Mouse (Mus musculus): ENCODE results near the gene Liph. TPM values are rescaled to one million over a fixed set of nuclear protein-coding genes. Genes with fewer than 3 reads are reported as not detected.
"Not testable (repeated sequence)": the region's sequence is repeated elsewhere in the genome, so short reads cannot be mapped to it uniquely, and the experiment has no call there.

The Liph gene
- polyA plus RNA-seq, 1 experiment from 2014 or later = 0.07 TPM

DNA sequence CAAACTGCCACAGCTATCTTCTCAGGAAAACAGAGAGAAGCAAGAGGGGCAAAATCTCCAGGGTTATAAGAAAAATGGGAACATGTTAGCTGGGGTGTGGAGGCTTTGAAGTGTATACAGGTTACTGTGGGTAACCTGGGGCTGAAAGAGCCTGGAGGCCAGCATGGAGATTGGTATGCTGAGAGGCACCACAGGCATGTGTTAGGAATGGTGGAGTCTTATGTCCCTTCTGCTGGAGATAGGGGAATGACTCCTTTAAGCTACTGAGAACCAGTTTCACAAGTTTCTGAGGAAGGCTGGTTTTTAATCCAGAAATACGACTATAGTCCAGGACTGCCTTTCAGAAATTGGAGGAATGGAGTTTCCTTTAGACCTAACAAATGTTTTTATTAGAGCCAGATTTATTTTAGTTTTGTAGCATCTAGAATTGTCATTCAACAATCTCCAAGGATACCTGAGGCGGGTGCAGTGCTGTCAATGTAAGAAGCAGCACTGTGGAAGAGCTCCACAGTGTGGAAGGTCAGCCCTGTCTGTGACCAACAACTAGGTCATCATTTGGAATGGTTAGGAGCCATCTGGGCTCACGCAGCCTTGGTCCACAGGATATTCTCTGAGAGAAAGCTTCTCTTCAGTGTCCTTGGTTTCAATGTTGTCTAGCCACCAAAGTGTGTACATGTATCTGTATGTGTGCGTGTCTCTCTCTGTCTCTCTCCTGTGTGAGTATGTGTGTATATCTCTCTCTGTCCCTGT, 4.7 kb upstream of the Liph start:
- ATAC-seq (ENCODE audit: extremely low read depth, insufficient number of reproducible peaks, low FRiP score, low TSS enrichment) = no peak
- WGBS = 74% methylated on average over 4 of the region's 4 CpGs
- H3K27ac ChIP-seq (replicated peaks) = no peak overlapping the region

DNA sequence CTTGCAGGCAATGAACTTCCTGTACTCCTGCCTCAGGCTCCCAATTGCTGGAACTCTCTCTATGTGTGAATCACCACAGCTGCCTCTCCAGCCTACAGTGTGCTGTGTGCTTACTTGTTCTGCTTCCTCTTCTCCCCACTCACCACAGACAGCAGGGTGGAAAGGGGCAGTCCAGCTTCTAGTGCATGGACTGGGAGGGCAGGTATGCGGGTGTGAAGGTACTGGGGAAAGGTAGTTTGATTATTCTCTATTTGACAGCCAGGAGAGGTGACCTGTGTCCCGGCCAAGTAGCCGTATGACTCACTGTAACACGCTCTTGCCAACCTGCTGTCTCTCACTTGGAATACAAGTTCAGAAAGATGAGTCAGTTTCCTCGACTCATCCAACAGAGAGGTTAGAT, 2.6 kb upstream of the Liph start:
- Histone ChIP-seq H3K36me3 (no peaks in the 10 kb centered on the region), H3K4me1 (peaks cover 19% of the 10 kb centered on the region), H3K9ac (no peak overlapping the region), H3K4me3 (no peak overlapping the region), H3K27ac (replicated peaks) (no peak overlapping the region), H3K4me2 (no peak overlapping the region), H3K9me3 (no peaks in the 10 kb centered on the region), H3K27me3 (replicated peaks) (0 out of 2 replicates have a peak, but pooled peaks cover 4% of the 10 kb centered on the region)
- no peak for ATAC-seq (ENCODE audit: extremely low read depth, insufficient number of reproducible peaks, low FRiP score, low TSS enrichment)
- WGBS = 75% methylated on average over 5 of the region's 5 CpGs

More for the DNA sequence above, 4.7 kb upstream of the Liph start:
- Histone ChIP-seq H3K9me3 (no peaks in the 10 kb centered on the region), H3K4me2 (no peak overlapping the region), H3K9ac (no peak overlapping the region), H3K36me3 (no peaks in the 10 kb centered on the region), H3K27me3 (replicated peaks) (peaks cover 9% of the 10 kb centered on the region; the same call in 1 of the 2 replicates), H3K4me1 (peaks cover 18% of the 10 kb centered on the region), H3K4me3 (no peak overlapping the region)

DNA sequence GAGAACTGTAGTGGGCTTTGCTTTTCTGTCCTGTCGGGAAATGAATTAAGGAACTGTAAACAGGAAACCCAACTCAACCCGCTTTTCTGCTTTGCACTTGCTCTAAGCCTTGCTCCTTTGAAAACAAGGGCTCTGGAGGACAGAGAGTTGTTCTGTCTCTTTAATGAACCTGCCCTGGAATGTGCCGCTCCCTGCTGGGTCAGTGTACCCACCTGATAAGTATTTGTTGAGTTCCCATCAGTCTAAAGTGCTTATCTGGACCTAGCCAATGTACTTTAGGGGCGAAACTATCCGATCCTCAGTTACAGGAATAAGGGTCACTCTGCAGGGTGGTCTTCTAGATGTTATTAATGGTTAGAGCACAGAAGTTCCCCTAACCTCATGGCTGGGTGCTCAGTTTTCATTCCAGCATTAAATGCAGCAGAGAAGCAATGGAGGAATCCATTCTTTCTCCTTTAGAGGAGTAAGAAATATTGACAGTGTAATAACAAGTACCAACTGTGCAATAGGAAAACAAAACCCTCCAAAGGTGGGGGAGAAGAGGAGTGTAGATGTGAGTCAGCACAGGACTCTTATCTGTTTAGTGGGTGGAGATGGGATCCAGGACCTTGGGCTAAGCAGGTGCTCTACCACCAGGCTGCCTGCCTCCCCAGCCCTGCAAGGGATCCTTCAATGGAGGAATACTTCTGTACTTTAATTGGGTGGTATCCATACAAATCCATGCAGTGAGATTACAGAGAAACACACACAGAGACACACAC, 1.6 kb upstream of the Liph start:
- Histone ChIP-seq H3K36me3 (no peaks in the 10 kb centered on the region), H3K27ac (replicated peaks) (peak overlapping the region; percentile 67), H3K4me3 (no peak overlapping the region), H3K4me1 (peaks cover 19% of the 10 kb centered on the region), H3K27me3 (replicated peaks) (0 out of 2 replicates have a peak, but pooled peaks cover 4% of the 10 kb centered on the region), H3K9me3 (no peaks in the 10 kb centered on the region), H3K4me2 (peak overlapping the region; percentile 32; the same call in 1 of the 2 replicates), H3K9ac (no peak overlapping the region; the same call in 1 of the 2 replicates)
- peak; percentile 79; the same call in 1 of the 2 replicates for ATAC-seq (ENCODE audit: extremely low read depth, insufficient number of reproducible peaks, low FRiP score, low TSS enrichment)
- WGBS = 26% methylated on average over 5 of the region's 5 CpGs

DNA sequence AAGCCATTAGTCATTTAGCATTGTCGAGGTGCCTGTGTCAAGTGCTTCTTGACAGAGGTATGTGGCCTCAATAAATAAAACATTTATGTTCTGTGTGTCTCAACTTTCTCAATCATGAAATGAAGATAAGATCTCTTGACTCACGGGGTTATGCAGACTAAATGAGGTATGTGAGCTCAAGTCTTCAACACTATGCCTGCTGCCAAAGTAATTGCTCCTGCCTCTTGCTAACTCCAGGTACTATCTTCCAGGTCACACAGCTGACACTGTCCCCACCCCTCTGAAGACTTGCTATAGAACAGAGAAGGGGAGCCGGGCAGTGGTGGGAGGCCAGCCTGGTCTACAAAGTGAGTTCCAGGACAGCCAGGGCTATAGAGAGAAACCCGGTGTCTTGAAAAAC, 939 bp upstream of the Liph start:
- no peak overlapping the region for H3K9ac ChIP-seq
- H3K36me3 ChIP-seq = no peaks in the 10 kb centered on the region
- no peak overlapping the region for H3K4me3 ChIP-seq
- 0 out of 2 replicates have a peak overlapping the region, but pooled peaks have one; percentile 67 for H3K27ac ChIP-seq (replicated peaks)
- peaks cover 19% of the 10 kb centered on the region for H3K4me1 ChIP-seq
- H3K4me2 ChIP-seq = peak overlapping the region; percentile 32; the same call in 1 of the 2 replicates
- no peak for ATAC-seq (ENCODE audit: extremely low read depth, insufficient number of reproducible peaks, low FRiP score, low TSS enrichment)
- H3K9me3 ChIP-seq = no peaks in the 10 kb centered on the region
- WGBS = 39% methylated on average over 4 of the region's 4 CpGs
- H3K27me3 ChIP-seq (replicated peaks) = 0 out of 2 replicates have a peak, but pooled peaks cover 4% of the 10 kb centered on the region

DNA sequence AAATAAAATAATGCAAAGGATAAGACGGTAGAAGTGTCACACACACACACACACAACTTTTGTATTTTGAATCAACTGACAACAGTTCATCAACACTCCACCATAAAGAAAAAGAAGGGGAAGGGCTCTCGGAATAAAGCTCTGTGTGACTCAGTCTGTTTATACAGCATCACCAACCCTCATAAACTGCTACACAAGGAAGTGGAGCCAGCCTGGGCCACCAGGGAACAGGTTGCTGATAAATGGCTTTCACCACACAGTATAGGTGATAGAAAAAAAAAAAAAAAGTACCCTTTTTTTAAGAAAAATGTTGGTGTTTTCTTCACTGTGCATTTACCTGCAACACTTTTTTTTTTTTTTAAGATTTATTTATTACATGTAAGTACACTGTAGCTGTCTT, 3.7 kb downstream of the Liph start:
- WGBS = 70% methylated on average over 2 of the region's 2 CpGs
- Histone ChIP-seq H3K9ac (no peak overlapping the region), H3K4me3 (no peak overlapping the region), H3K9me3 (no peaks in the 10 kb centered on the region), H3K4me1 (peaks cover 12% of the 10 kb centered on the region), H3K4me2 (no peak overlapping the region), H3K36me3 (no peaks in the 10 kb centered on the region), H3K27me3 (replicated peaks) (no peaks in the 10 kb centered on the region), H3K27ac (replicated peaks) (no peak overlapping the region)
- no peak for ATAC-seq (ENCODE audit: extremely low read depth, insufficient number of reproducible peaks, low FRiP score, low TSS enrichment)

DNA sequence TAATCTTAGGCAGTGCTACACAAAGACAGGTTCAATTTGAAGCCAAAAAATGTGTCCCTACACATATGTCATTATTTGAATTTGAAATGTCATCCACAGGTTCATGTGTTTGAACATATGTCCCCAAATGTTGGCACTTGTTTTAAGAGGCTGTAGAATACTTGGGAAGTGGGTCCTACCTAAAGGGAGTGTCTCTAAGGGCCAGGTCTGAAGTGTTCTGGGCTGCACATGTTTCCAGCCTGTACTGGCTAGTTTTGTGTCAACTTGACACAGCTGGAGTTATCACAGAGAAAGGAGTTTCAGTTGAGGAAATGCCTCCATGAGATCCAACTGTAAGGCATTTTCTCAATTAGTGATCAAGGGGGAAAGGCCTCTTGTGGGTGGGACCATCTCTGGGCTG, 4.6 kb downstream of the Liph start:
- not testable (repeated sequence) for H3K4me1 ChIP-seq; H3K4me2 ChIP-seq; H3K27ac ChIP-seq (replicated peaks); H3K4me3 ChIP-seq; H3K9me3 ChIP-seq; ATAC-seq (ENCODE audit: extremely low read depth, insufficient number of reproducible peaks, low FRiP score, low TSS enrichment); H3K36me3 ChIP-seq; H3K27me3 ChIP-seq (replicated peaks); H3K9ac ChIP-seq

DNA sequence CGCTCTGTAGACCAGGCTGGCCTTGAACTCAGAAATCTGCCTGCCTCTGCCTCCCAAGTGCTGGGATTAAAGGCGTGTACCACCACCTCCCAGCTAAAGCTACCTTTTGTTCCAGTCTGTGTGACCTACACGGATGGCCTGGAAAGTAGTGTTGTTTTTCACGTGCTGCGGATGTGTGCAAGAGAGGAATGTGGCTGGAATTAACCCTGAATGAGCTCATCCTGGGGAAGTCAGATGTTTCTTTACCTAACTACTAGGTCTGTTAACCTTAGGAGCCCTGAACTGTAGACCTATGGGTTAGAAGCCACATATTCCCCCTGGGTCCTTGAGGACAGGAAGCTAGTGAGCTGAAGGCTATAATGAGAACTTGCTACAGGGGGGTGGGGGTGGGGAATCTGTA, 7.5 kb downstream of the Liph start:
- H3K4me3 ChIP-seq = no peak overlapping the region
- H3K9me3 ChIP-seq = no peaks in the 10 kb centered on the region
- no peak overlapping the region for H3K27ac ChIP-seq (replicated peaks)
- no peak overlapping the region for H3K4me2 ChIP-seq
- 66% methylated on average over 5 of the region's 5 CpGs for WGBS
- no peaks in the 10 kb centered on the region for H3K36me3 ChIP-seq
- H3K9ac ChIP-seq = no peak overlapping the region
- H3K27me3 ChIP-seq (replicated peaks) = no peaks in the 10 kb centered on the region
- H3K4me1 ChIP-seq = no peaks in the 10 kb centered on the region
- no peak for ATAC-seq (ENCODE audit: extremely low read depth, insufficient number of reproducible peaks, low FRiP score, low TSS enrichment)

DNA sequence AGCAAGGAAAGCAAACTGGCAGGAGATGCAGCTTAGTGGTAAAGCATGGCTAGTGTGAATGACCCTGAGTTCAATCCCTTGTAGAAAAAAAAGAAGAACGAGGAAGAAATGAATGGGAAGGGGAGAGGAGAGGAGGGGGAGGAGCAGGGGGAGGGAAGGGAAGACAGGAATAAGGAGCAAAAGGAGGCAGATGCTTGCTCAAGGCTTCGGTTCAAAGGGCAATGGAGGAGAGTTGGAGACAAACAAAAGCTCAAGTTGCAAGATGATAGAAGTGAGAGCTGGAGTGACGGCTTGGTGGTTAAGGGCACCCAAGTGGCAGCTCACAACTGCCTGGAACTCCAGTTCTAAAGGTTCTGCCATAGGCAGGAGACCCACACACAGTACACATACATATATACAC, 9.3 kb downstream of the Liph start:
- Histone ChIP-seq H3K4me1 (no peaks in the 10 kb centered on the region), H3K27me3 (replicated peaks) (no peaks in the 10 kb centered on the region), H3K4me2 (no peak overlapping the region), H3K9me3 (no peaks in the 10 kb centered on the region), H3K27ac (replicated peaks) (no peak overlapping the region), H3K36me3 (no peaks in the 10 kb centered on the region), H3K4me3 (no peak overlapping the region), H3K9ac (no peak overlapping the region)
- WGBS = 50% methylated on average over 3 of the region's 3 CpGs
- ATAC-seq (ENCODE audit: extremely low read depth, insufficient number of reproducible peaks, low FRiP score, low TSS enrichment) = no peak

DNA sequence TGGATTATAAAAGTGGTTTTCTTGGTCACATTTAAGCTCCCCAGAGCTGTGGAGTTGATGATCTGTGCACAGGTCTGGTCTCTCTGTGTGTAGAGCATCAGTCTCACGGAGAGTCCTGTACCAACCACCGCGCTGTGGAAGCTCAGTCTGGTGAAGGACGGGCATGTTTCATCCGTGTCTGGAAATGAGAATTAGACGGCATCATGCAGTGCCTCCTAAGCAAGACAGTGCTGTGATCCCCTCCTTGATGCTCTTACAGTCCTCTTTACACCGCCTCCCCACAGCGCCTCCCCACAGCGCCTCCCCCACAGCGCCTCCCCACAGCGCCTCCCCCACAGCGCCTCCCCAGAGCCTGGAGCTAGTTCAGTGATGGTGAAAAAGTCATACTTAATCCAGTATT, 11.4 kb downstream of the Liph start:
- 70% methylated on average over 12 of the region's 12 CpGs for WGBS
- H3K9ac ChIP-seq = no peak overlapping the region
- no peaks in the 10 kb centered on the region for H3K27me3 ChIP-seq (replicated peaks)
- H3K4me2 ChIP-seq = no peak overlapping the region
- no peaks in the 10 kb centered on the region for H3K36me3 ChIP-seq
- ATAC-seq (ENCODE audit: extremely low read depth, insufficient number of reproducible peaks, low FRiP score, low TSS enrichment) = no peak
- H3K9me3 ChIP-seq = no peaks in the 10 kb centered on the region
- H3K4me1 ChIP-seq = no peaks in the 10 kb centered on the region
- no peak overlapping the region for H3K27ac ChIP-seq (replicated peaks)
- H3K4me3 ChIP-seq = no peak overlapping the region

DNA sequence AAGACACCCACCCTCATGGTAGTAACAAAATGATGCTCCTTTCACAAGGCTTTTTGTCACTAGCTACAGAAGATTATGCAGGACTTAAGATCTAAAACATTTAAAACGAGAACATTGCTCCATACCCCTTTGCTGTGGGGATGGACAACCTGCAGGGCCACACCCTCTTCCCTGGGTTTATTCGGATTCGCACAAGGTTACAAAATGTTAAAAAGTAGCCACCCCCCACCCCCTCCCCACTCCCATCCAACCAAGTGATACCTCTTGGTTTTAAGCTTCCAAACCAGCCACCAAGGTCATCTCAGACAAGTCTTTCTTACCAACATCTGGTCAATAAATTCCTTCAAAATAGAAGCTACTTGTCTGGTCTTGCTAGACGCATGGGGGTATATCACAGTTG, 11.9 kb downstream of the Liph start:
- Histone ChIP-seq H3K27me3 (replicated peaks) (no peaks in the 10 kb centered on the region), H3K9me3 (no peaks in the 10 kb centered on the region), H3K36me3 (no peaks in the 10 kb centered on the region), H3K4me3 (no peak overlapping the region), H3K9ac (no peak overlapping the region), H3K4me1 (no peaks in the 10 kb centered on the region), H3K4me2 (no peak overlapping the region), H3K27ac (replicated peaks) (no peak overlapping the region)
- 78% methylated on average over 4 of the region's 4 CpGs for WGBS
- ATAC-seq (ENCODE audit: extremely low read depth, insufficient number of reproducible peaks, low FRiP score, low TSS enrichment) = no peak

DNA sequence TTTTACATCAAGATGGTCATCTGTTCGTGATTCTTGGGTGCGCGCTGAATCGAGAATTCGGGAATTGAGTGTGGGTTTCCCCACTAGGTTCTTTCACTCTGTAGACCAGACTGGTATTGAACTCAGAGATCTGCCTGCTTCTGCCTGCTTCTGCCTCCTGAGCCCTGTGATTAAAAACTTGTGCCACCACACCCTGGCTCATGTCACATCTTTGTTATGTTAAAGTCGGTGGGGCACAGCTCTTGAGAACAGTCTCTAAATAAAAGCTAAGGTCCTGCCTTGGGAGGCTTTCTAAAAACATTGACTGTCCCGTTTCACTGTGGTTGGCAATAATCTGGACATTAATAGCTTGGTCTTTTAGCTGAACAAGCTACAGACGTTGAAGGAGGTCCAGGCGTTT, 12.3 kb downstream of the Liph start:
- no peaks in the 10 kb centered on the region for H3K36me3 ChIP-seq
- WGBS = 90% methylated on average over 9 of the region's 9 CpGs
- H3K4me2 ChIP-seq = no peak overlapping the region
- H3K9ac ChIP-seq = no peak overlapping the region
- ATAC-seq (ENCODE audit: extremely low read depth, insufficient number of reproducible peaks, low FRiP score, low TSS enrichment) = no peak
- no peak overlapping the region for H3K27ac ChIP-seq (replicated peaks)
- H3K4me1 ChIP-seq = no peaks in the 10 kb centered on the region
- H3K9me3 ChIP-seq = no peaks in the 10 kb centered on the region
- H3K27me3 ChIP-seq (replicated peaks) = no peaks in the 10 kb centered on the region
- H3K4me3 ChIP-seq = no peak overlapping the region

All from heart, embryonic 13.5 days (tissue).